Mouse (Mus musculus) heart, postnatal 0 days (tissue): ENCODE measurements around the gene Gm15091. TPM values are rescaled to one million over a fixed set of nuclear protein-coding genes. Genes with fewer than 3 reads are reported as not detected.
"Not testable (repeated sequence)": the region's sequence is repeated elsewhere in the genome, so short reads cannot be mapped to it uniquely, and the experiment has no call there.

Experiments used
- ATAC-seq: fragments of 200-750 bp; cut with Nextera tagmentation; 2 replicates; pipeline ENCODE4 v1.8.0; 2017; ENCODE audit warnings: low read depth, moderate number of reproducible peaks, moderate library complexity; ENCODE audit not compliant: insufficient read depth
- DNase-seq: peaks from one replicate; pipeline ENCODE4 v3.0.0-alpha.2; 2016; ENCODE audit warnings: low spot score
- H3K27ac ChIP-seq: fragments of 300-500 bp; sonication (generic); 2 replicates; pipeline ENCODE4 v1.5.1; 2014; ENCODE audit warnings: low read depth, mild to moderate bottlenecking
- H3K27me3 ChIP-seq: fragments of 300-500 bp; sonication (generic); 2 replicates; pipeline ENCODE4 v1.6.1; 2014; ENCODE audit warnings: low read length, mixed read lengths; ENCODE audit not compliant: control insufficient read depth, insufficient read depth
- H3K36me3 ChIP-seq: fragments of 300-500 bp; sonication (generic); replicated peaks from 2 replicates; pipeline ENCODE4 v1.6.1; 2014; ENCODE audit warnings: low read length, mixed read lengths; ENCODE audit not compliant: control insufficient read depth, insufficient read depth
- H3K4me1 ChIP-seq: fragments of 300-500 bp; sonication (generic); 2 replicates; pipeline ENCODE4 v1.6.1; 2014; ENCODE audit warnings: antibody characterized with exemption; ENCODE audit not compliant: control insufficient read depth, insufficient read depth
- H3K4me2 ChIP-seq: fragments of 300-500 bp; sonication (generic); 2 replicates; pipeline ENCODE4 v1.6.1; 2014; ENCODE audit warnings: low read depth, mild to moderate bottlenecking, low read length, moderate library complexity
- H3K4me3 ChIP-seq: fragments of 300-500 bp; sonication (generic); 2 replicates; pipeline ENCODE4 v1.5.1; 2014; ENCODE audit warnings: low read depth, low read length
- H3K9ac ChIP-seq: fragments of 300-500 bp; sonication (generic); replicated peaks from 2 replicates; pipeline ENCODE4 v1.6.1; 2014; ENCODE audit warnings: low read depth, low read length, mixed read lengths
- H3K9me3 ChIP-seq: fragments of 300-500 bp; sonication (generic); replicated peaks from 2 replicates; pipeline ENCODE4 v1.6.1; 2016; ENCODE audit warnings: low read length; ENCODE audit not compliant: control insufficient read depth
- WGBS: fragments of 180-500 bp; shearing (Covaris S2); extraction: QIAGEN DNeasy Blood & Tissue Kit; methylation state at CpG from one replicate; pipeline ENCODE4 v1.1.7; 2014; 5-methylcytosine and 5-hydroxymethylcytosine counted together
- polyA plus RNA-seq: library from polyadenylated mRNA; unstranded; fragments of >200 nt; fragmentation: Nextera tagmentation; extraction: Ambion mirVana; gene quantifications from 2 replicates; pipeline ENCODE4 v1.2.1, GENCODE M21; 2015
- total RNA-seq: library from RNA; depleted of rRNA; stranded (reverse); fragments of >200 nt; gene quantifications from 2 replicates; pipeline ENCODE4 v1.2.3, GENCODE M21; 2014; ENCODE audit warnings: low replicate concordance; rRNA removed

Gm15091 gene
- not detected in 2 replicates for total RNA-seq
- not detected in 2 replicates for polyA plus RNA-seq

DNA sequence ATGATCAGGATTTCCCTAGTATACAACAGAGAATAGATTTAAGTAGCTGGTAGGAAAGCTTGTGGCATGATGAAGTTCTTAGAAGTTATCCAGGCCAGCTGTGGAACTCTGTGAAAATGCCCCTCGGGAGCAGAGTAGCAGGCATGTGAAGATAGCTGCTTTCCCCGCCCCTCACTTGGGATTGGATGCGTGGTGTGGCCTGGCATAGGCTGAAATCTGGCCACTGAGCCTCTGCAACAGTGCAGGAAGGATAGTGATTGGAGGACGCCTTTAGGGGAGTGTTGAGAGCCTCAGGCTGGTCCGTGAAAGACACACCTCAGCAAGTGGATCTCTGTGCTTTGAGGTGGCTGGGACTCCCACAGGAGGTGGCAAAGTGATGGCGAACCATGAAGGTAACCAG, at the start of gene Gm15091:
TSS of gene Gm15091 (plus strand) at position 301 of the 400 bp plus-strand sequence.
- H3K9ac ChIP-seq, H3K4me2 ChIP-seq, H3K27me3 ChIP-seq, H3K4me3 ChIP-seq, H3K4me1 ChIP-seq, H3K9me3 ChIP-seq, ATAC-seq, DNase-seq, H3K27ac ChIP-seq, H3K36me3 ChIP-seq: not testable (repeated sequence)
- WGBS, result 68% methylated on average over 4 of the region's 6 CpGs

Other genes with a start within 250 kb of the Gm15091 start
- gene Gm15097, start 157.2 kb upstream of the Gm15091 start, total RNA-seq, result not detected in 2 replicates
- gene Gm15097, start 157.2 kb upstream of the Gm15091 start, polyA plus RNA-seq, result not detected in 2 replicates